Mouse (Mus musculus) heart, embryonic 15.5 days (tissue): Measurements from ENCODE around the gene Ccdc148. TPM values are rescaled to one million over a fixed set of nuclear protein-coding genes. Genes with fewer than 3 reads are reported as not detected.

Source experiments
- ATAC-seq: fragments of 200-750 bp; cut with Nextera tagmentation; replicated peaks from 2 replicates; pipeline ENCODE4 v1.8.0; 2017; ENCODE audit warnings: low read depth, moderate TSS enrichment; ENCODE audit not compliant: insufficient number of reproducible peaks, insufficient read depth, low FRiP score
- H3K27ac ChIP-seq: fragments of 300-500 bp; sonication (generic); 2 replicates; pipeline ENCODE4 v1.5.1; 2015; ENCODE audit warnings: mild to moderate bottlenecking, inconsistent platforms
- H3K27me3 ChIP-seq: fragments of 300-500 bp; sonication (generic); 2 replicates; pipeline ENCODE4 v1.6.1; 2015; ENCODE audit warnings: inconsistent platforms
- H3K36me3 ChIP-seq: fragments of 300-500 bp; sonication (generic); 2 replicates; pipeline ENCODE4 v1.6.1; 2015; ENCODE audit warnings: mild to moderate bottlenecking, inconsistent platforms
- H3K4me1 ChIP-seq: fragments of 300-500 bp; sonication (generic); replicated peaks from 2 replicates; pipeline ENCODE4 v1.6.1; 2015; ENCODE audit warnings: inconsistent platforms
- H3K4me2 ChIP-seq: fragments of 300-500 bp; sonication (generic); 2 replicates; pipeline ENCODE4 v1.6.1; 2015; ENCODE audit warnings: inconsistent platforms, mild to moderate bottlenecking, moderate library complexity
- H3K4me3 ChIP-seq: fragments of 300-500 bp; sonication (generic); 2 replicates; pipeline ENCODE4 v1.5.1; 2015; ENCODE audit warnings: mild to moderate bottlenecking, inconsistent platforms
- H3K9ac ChIP-seq: fragments of 300-500 bp; sonication (generic); 2 replicates; pipeline ENCODE4 v1.6.1; 2015; ENCODE audit warnings: mild to moderate bottlenecking, inconsistent platforms
- H3K9me3 ChIP-seq: fragments of 300-500 bp; sonication (generic); replicated peaks from 2 replicates; pipeline ENCODE4 v1.6.1; 2016; ENCODE audit warnings: inconsistent platforms
- WGBS: fragments of 180-500 bp; shearing (Covaris S2); methylation state at CpG from one replicate; pipeline ENCODE4 v1.1.7; 2015; ENCODE audit warnings: mixed read lengths; 5-methylcytosine and 5-hydroxymethylcytosine counted together
- polyA plus RNA-seq: library from polyadenylated mRNA; unstranded; fragments of >200 nt; fragmentation: Nextera tagmentation; extraction: Ambion mirVana; gene quantifications from 2 replicates; pipeline ENCODE4 v1.2.1, GENCODE M21; 2015

The Ccdc148 gene
- polyA plus RNA-seq, 1 experiment from 2014 or later = 0.94 TPM

- WGBS = 68% methylated on average over 5 of the region's 5 CpGs
Measured at GRCm38 (mm10) chr2:58799623-58800022, 360.9 kb downstream of the Ccdc148 start.

GRCm38 (mm10) chr2:58799126-58799525 lies 361.4 kb downstream of the Ccdc148 start:
- WGBS = 74% methylated on average over 9 of the region's 9 CpGs
- no peak overlapping the region for H3K4me3 ChIP-seq
- H3K27ac ChIP-seq = no peak overlapping the region
- H3K27me3 ChIP-seq = no peaks in the 10 kb centered on the region
- no peak for ATAC-seq
- no peak overlapping the region for H3K9ac ChIP-seq
- no peaks in the 10 kb centered on the region for H3K9me3 ChIP-seq
- no peaks in the 10 kb centered on the region for H3K4me1 ChIP-seq
- H3K36me3 ChIP-seq = no peaks in the 10 kb centered on the region
- no peak overlapping the region for H3K4me2 ChIP-seq

More at GRCm38 (mm10) chr2:58799623-58800022, 360.9 kb downstream of the Ccdc148 start:
- no peak overlapping the region for H3K27ac ChIP-seq
- ATAC-seq = no peak
- H3K36me3 ChIP-seq = no peaks in the 10 kb centered on the region
- H3K9ac ChIP-seq = no peak overlapping the region
- H3K4me2 ChIP-seq = no peak overlapping the region
- H3K4me3 ChIP-seq = no peak overlapping the region
- no peaks in the 10 kb centered on the region for H3K4me1 ChIP-seq
- H3K9me3 ChIP-seq = no peaks in the 10 kb centered on the region
- H3K27me3 ChIP-seq = no peaks in the 10 kb centered on the region

GRCm38 (mm10) chr2:58797506-58797905 lies 363.0 kb downstream of the Ccdc148 start:
- no peaks in the 10 kb centered on the region for H3K27me3 ChIP-seq
- 76% methylated on average over 4 of the region's 4 CpGs for WGBS

GRCm38 (mm10) chr2:58795432-58795831 lies 365.1 kb downstream of the Ccdc148 start:
- no peak for ATAC-seq
- H3K27ac ChIP-seq = no peak overlapping the region
- H3K4me3 ChIP-seq = no peak overlapping the region
- peaks cover 4% of the 10 kb centered on the region; the same call in 1 of the 2 replicates for H3K4me1 ChIP-seq
- no peak overlapping the region for H3K9ac ChIP-seq
- no peaks in the 10 kb centered on the region for H3K36me3 ChIP-seq
- WGBS = 74% methylated on average over 5 of the region's 5 CpGs
- no peaks in the 10 kb centered on the region for H3K27me3 ChIP-seq
- H3K9me3 ChIP-seq = no peaks in the 10 kb centered on the region
- no peak overlapping the region for H3K4me2 ChIP-seq

More at GRCm38 (mm10) chr2:58797506-58797905, 363.0 kb downstream of the Ccdc148 start:
- H3K4me1 ChIP-seq = peaks cover under 1% of the 10 kb centered on the region; the same call in 1 of the 2 replicates
- no peak for ATAC-seq
- no peak overlapping the region for H3K9ac ChIP-seq
- no peaks in the 10 kb centered on the region for H3K36me3 ChIP-seq
- no peak overlapping the region for H3K27ac ChIP-seq
- H3K4me3 ChIP-seq = no peak overlapping the region
- H3K9me3 ChIP-seq = no peaks in the 10 kb centered on the region
- H3K4me2 ChIP-seq = no peak overlapping the region

GRCm38 (mm10) chr2:58794489-58794888 lies 366.0 kb downstream of the Ccdc148 start:
- H3K4me1 ChIP-seq = peaks cover 4% of the 10 kb centered on the region; the same call in 1 of the 2 replicates

GRCm38 (mm10) chr2:58790361-58790760 lies 370.1 kb downstream of the Ccdc148 start:
- H3K9me3 ChIP-seq = no peaks in the 10 kb centered on the region
- no peaks in the 10 kb centered on the region for H3K27me3 ChIP-seq
- H3K4me3 ChIP-seq = no peak overlapping the region
- peaks cover 4% of the 10 kb centered on the region; the same call in 1 of the 2 replicates for H3K4me1 ChIP-seq
- no peak for ATAC-seq
- H3K4me2 ChIP-seq = no peak overlapping the region
- WGBS = 84% methylated on average over 4 of the region's 4 CpGs
- H3K9ac ChIP-seq = no peak overlapping the region
- no peaks in the 10 kb centered on the region for H3K36me3 ChIP-seq
- H3K27ac ChIP-seq = no peak overlapping the region

More at GRCm38 (mm10) chr2:58794489-58794888, 366.0 kb downstream of the Ccdc148 start:
- no peak overlapping the region for H3K9ac ChIP-seq
- no peak overlapping the region for H3K4me2 ChIP-seq
- H3K4me3 ChIP-seq = no peak overlapping the region
- H3K27ac ChIP-seq = no peak overlapping the region
- 71% methylated on average over 15 of the region's 15 CpGs for WGBS
- H3K36me3 ChIP-seq = no peaks in the 10 kb centered on the region
- ATAC-seq = no peak
- H3K27me3 ChIP-seq = no peaks in the 10 kb centered on the region
- H3K9me3 ChIP-seq = no peaks in the 10 kb centered on the region

- ATAC-seq = no peak
- Histone ChIP-seq H3K4me3 (no peak overlapping the region), H3K27ac (no peak overlapping the region), H3K9ac (no peak overlapping the region), H3K4me1 (peaks cover 4% of the 10 kb centered on the region; the same call in 1 of the 2 replicates), H3K9me3 (no peaks in the 10 kb centered on the region), H3K4me2 (no peak overlapping the region), H3K36me3 (no peaks in the 10 kb centered on the region), H3K27me3 (no peaks in the 10 kb centered on the region)
- 80% methylated on average over 7 of the region's 7 CpGs for WGBS
Measured at GRCm38 (mm10) chr2:58789934-58790333, 370.5 kb downstream of the Ccdc148 start.

- no peak overlapping the region for H3K9ac ChIP-seq
- H3K27ac ChIP-seq = no peak overlapping the region
- 40% methylated on average over 7 of the region's 7 CpGs for WGBS
- H3K4me1 ChIP-seq = peaks cover 3% of the 10 kb centered on the region; the same call in 1 of the 2 replicates
- H3K4me3 ChIP-seq = no peak overlapping the region
- H3K36me3 ChIP-seq = no peaks in the 10 kb centered on the region
- ATAC-seq = no peak
- H3K4me2 ChIP-seq = no peak overlapping the region
- H3K9me3 ChIP-seq = no peaks in the 10 kb centered on the region
- H3K27me3 ChIP-seq = no peaks in the 10 kb centered on the region
Measured at GRCm38 (mm10) chr2:58787360-58787759, 373.1 kb downstream of the Ccdc148 start.

- no peak overlapping the region for H3K27ac ChIP-seq
- ATAC-seq = no peak
- no peak overlapping the region for H3K9ac ChIP-seq
- WGBS = 56% methylated on average over 8 of the region's 8 CpGs
- H3K9me3 ChIP-seq = no peaks in the 10 kb centered on the region
- no peak overlapping the region for H3K4me3 ChIP-seq
- H3K4me2 ChIP-seq = 0 out of 2 replicates have a peak overlapping the region, but pooled peaks have one; percentile 8
- no peaks in the 10 kb centered on the region for H3K4me1 ChIP-seq
- H3K36me3 ChIP-seq = no peaks in the 10 kb centered on the region
- no peaks in the 10 kb centered on the region for H3K27me3 ChIP-seq
Measured at GRCm38 (mm10) chr2:58786681-58787080, 373.8 kb downstream of the Ccdc148 start.

- Histone ChIP-seq H3K27ac (no peak overlapping the region), H3K4me1 (no peaks in the 10 kb centered on the region), H3K36me3 (no peaks in the 10 kb centered on the region)
Measured at GRCm38 (mm10) chr2:58786177-58786576, 374.3 kb downstream of the Ccdc148 start.

GRCm38 (mm10) chr2:58783526-58783925 lies 377.0 kb downstream of the Ccdc148 start:
- H3K27me3 ChIP-seq = no peaks in the 10 kb centered on the region
- H3K36me3 ChIP-seq = no peaks in the 10 kb centered on the region
- H3K27ac ChIP-seq = no peak overlapping the region
- WGBS = 66% methylated on average over 1 of the region's 1 CpGs
- ATAC-seq = no peak
- no peaks in the 10 kb centered on the region for H3K9me3 ChIP-seq
- no peak overlapping the region for H3K9ac ChIP-seq
- no peak overlapping the region for H3K4me3 ChIP-seq
- H3K4me2 ChIP-seq = no peak overlapping the region
- no peaks in the 10 kb centered on the region for H3K4me1 ChIP-seq

More at GRCm38 (mm10) chr2:58786177-58786576, 374.3 kb downstream of the Ccdc148 start:
- 70% methylated on average over 3 of the region's 3 CpGs for WGBS
- Histone ChIP-seq H3K4me3 (no peak overlapping the region), H3K27me3 (no peaks in the 10 kb centered on the region), H3K9ac (no peak overlapping the region), H3K4me2 (0 out of 2 replicates have a peak overlapping the region, but pooled peaks have one; percentile 8), H3K9me3 (no peaks in the 10 kb centered on the region)
- no peak for ATAC-seq

- Histone ChIP-seq H3K9me3 (no peaks in the 10 kb centered on the region), H3K4me2 (no peak overlapping the region), H3K4me3 (no peak overlapping the region), H3K4me1 (no peaks in the 10 kb centered on the region), H3K27ac (no peak overlapping the region), H3K36me3 (no peaks in the 10 kb centered on the region), H3K9ac (no peak overlapping the region), H3K27me3 (no peaks in the 10 kb centered on the region)
- ATAC-seq = no peak
- 72% methylated on average over 3 of the region's 3 CpGs for WGBS
Measured at GRCm38 (mm10) chr2:58778986-58779495, 381.4 kb downstream of the Ccdc148 start.
